Mouse (Mus musculus) lung, adult 10 weeks (tissue): ENCODE measurements around the gene Tns4. TPM values are rescaled to one million over a fixed set of nuclear protein-coding genes. Genes with fewer than 3 reads are reported as not detected.

ENCODE experiments used
- polyA plus RNA-seq: library from polyadenylated mRNA; stranded (reverse); fragments of 350-450 nt; fragmentation: Illumina TruSeq; extraction: RNeasy Lipid Tissue Mini Kit (QIAGEN cat#74804); gene quantifications from one replicate; pipeline ENCODE4 v1.2.3, GENCODE M21; 2014; ENCODE audit warnings: low read depth, low replicate concordance; ENCODE audit not compliant: insufficient read depth

Tns4 gene
- 0.74 TPM for polyA plus RNA-seq

GRCm38 (mm10) chr11:99089077-99089601 is at the start of gene Tns4:
TSS of gene Tns4 (minus strand) at chr11:99089306.

GRCm38 (mm10) chr11:99041051-99041729 is 47.9 kb downstream of the Tns4 start, which contains the start of gene Igfbp4:
TSS of gene Igfbp4 (plus strand) at chr11:99041244.

GRCm38 (mm10) chr11:99023500-99024467 is 65.3 kb downstream of the Tns4 start, which contains the start of gene Top2a:
TSS of gene Top2a (minus strand) at chr11:99024189.

Other genes starting within 250 kb of the Tns4 start
- gene Wipf2, start 225.7 kb downstream of the Tns4 start, polyA plus RNA-seq, result 5.1 TPM
- 0.92 TPM for gene Cdc6, start 181.5 kb downstream of the Tns4 start, polyA plus RNA-seq
- gene Rara, start 161.5 kb downstream of the Tns4 start, polyA plus RNA-seq, result 18.0 TPM
- gene Gjd3, start 106.3 kb downstream of the Tns4 start, polyA plus RNA-seq, result not detected
- gene Top2a, start 65.1 kb downstream of the Tns4 start, polyA plus RNA-seq, result 2.3 TPM
- 172 TPM for gene Igfbp4, start 48.1 kb downstream of the Tns4 start, polyA plus RNA-seq
- gene Ccr7, start 65.8 kb upstream of the Tns4 start, polyA plus RNA-seq, result 20.9 TPM
- gene Smarce1, start 141.7 kb upstream of the Tns4 start, polyA plus RNA-seq, result 64.1 TPM
- gene Krt222, start 154.8 kb upstream of the Tns4 start, polyA plus RNA-seq, result 0.65 TPM
- not detected for gene Krt24, start 196.0 kb upstream of the Tns4 start, polyA plus RNA-seq
- not detected for gene Krt25, start 233.6 kb upstream of the Tns4 start, polyA plus RNA-seq
- not detected for gene Krt26, start 248.7 kb upstream of the Tns4 start, polyA plus RNA-seq